Mouse (Mus musculus): ENCODE measurements around the gene Ulk4.
A peak's percentile ranks its signal among the peaks of the same experiment; 100 is the strongest.
"Not testable (repeated sequence)": the region's sequence is repeated elsewhere in the genome, so short reads cannot be mapped to it uniquely, and the experiment has no call there.

Ulk4 gene

GRCm38 (mm10) chr9:121250854-121251253, 26.1 kb downstream of the Ulk4 start:
- DNase-seq (ENCODE audit: low read depth, low spot score) = no peak

GRCm38 (mm10) chr9:121249805-121250204, 27.2 kb downstream of the Ulk4 start:
- no peak for DNase-seq (ENCODE audit: low read depth, low spot score)

GRCm38 (mm10) chr9:121247956-121248775, 28.8 kb downstream of the Ulk4 start:
- peak; percentile 44 for DNase-seq (ENCODE audit: low read depth, low spot score)

- DNase-seq (ENCODE audit: low read depth, low spot score) = no peak
Observed at GRCm38 (mm10) chr9:121247047-121247446, 29.9 kb downstream of the Ulk4 start.

GRCm38 (mm10) chr9:121242331-121242730, 34.7 kb downstream of the Ulk4 start:
- no peak for DNase-seq (ENCODE audit: low read depth, low spot score)

- DNase-seq (ENCODE audit: low read depth, low spot score) = no peak
Observed at GRCm38 (mm10) chr9:121241806-121242205, 35.2 kb downstream of the Ulk4 start.

GRCm38 (mm10) chr9:121241366-121241765, 35.6 kb downstream of the Ulk4 start:
- DNase-seq (ENCODE audit: low read depth, low spot score) = no peak

GRCm38 (mm10) chr9:121240242-121240641, 36.8 kb downstream of the Ulk4 start:
- DNase-seq (ENCODE audit: low read depth, low spot score) = not testable (repeated sequence)

GRCm38 (mm10) chr9:121239571-121239970, 37.4 kb downstream of the Ulk4 start:
- no peak for DNase-seq (ENCODE audit: low read depth, low spot score)

GRCm38 (mm10) chr9:121218636-121219035, 58.4 kb downstream of the Ulk4 start:
- no peak for DNase-seq (ENCODE audit: low read depth, low spot score)

- DNase-seq (ENCODE audit: low read depth, low spot score) = no peak
Observed at GRCm38 (mm10) chr9:121218230-121218629, 58.8 kb downstream of the Ulk4 start.

- DNase-seq (ENCODE audit: low read depth, low spot score) = no peak
Observed at GRCm38 (mm10) chr9:121217742-121218141, 59.3 kb downstream of the Ulk4 start.

- DNase-seq (ENCODE audit: low read depth, low spot score) = no peak
Observed at GRCm38 (mm10) chr9:121216536-121217320, 60.3 kb downstream of the Ulk4 start.

- no peak for DNase-seq (ENCODE audit: low read depth, low spot score)
Observed at GRCm38 (mm10) chr9:121215349-121216000, 61.5 kb downstream of the Ulk4 start.

GRCm38 (mm10) chr9:121212322-121212721, 64.7 kb downstream of the Ulk4 start:
- no peak for DNase-seq (ENCODE audit: low read depth, low spot score)

GRCm38 (mm10) chr9:121205046-121205445, 72.0 kb downstream of the Ulk4 start:
- no peak for DNase-seq (ENCODE audit: low read depth, low spot score)

- DNase-seq (ENCODE audit: low read depth, low spot score) = no peak
Observed at GRCm38 (mm10) chr9:121204149-121204800, 72.7 kb downstream of the Ulk4 start.

GRCm38 (mm10) chr9:121203686-121204085, 73.3 kb downstream of the Ulk4 start:
- no peak for DNase-seq (ENCODE audit: low read depth, low spot score)

- DNase-seq (ENCODE audit: low read depth, low spot score) = not testable (repeated sequence)
Observed at GRCm38 (mm10) chr9:121199146-121199685, 77.8 kb downstream of the Ulk4 start.

- no peak for DNase-seq (ENCODE audit: low read depth, low spot score)
Observed at GRCm38 (mm10) chr9:121196473-121196872, 80.5 kb downstream of the Ulk4 start.

- no peak for DNase-seq (ENCODE audit: low read depth, low spot score)
Observed at GRCm38 (mm10) chr9:121195106-121195505, 81.9 kb downstream of the Ulk4 start.
